In genomic region chr1:193255488-193256288, GRCm38 (mm10) we compare ENCODE assay signal across 8 mouse cellular contexts. TPM values are rescaled to one million over a fixed set of nuclear protein-coding genes. Genes with fewer than 3 reads are reported as not detected.
DNase-seq lines count a peak whose midpoint lies in the region; ATAC-seq and TF ChIP-seq lines count a peak whose summit lies in the region.

No protein-coding gene starts in this region.

- ATAC-seq in CD4-positive, CD25-positive, alpha-beta regulatory T cell, adult 4 months, result peak; percentile 78
- ATAC-seq in embryonic facial prominence, embryonic 12.5 days (ENCODE audit: insufficient number of reproducible peaks, insufficient read depth, low FRiP score, low TSS enrichment), result peak; percentile 69; the same call in 1 of the 2 replicates
- ATAC-seq in liver, postnatal 0 days, result no peak; the same call in 1 of the 2 replicates
- peak; percentile 31; the same call in 1 of the 2 replicates for ATAC-seq in neural tube, embryonic 15.5 days (ENCODE audit: low FRiP score)

- TF ChIP-seq CTCF in liver, postnatal 0 days (IDR thresholded peaks at IDR 0.05; ENCODE audit: low read depth), result peak; percentile 66

- no peak overlapping the region for H3K27ac ChIP-seq in embryonic facial prominence, embryonic 12.5 days
- H3K27ac ChIP-seq in liver, postnatal 0 days (ENCODE audit: low read depth), result no peak overlapping the region
- H3K27ac ChIP-seq in neural tube, embryonic 15.5 days (replicated peaks), result no peak overlapping the region

- H3K36me3 ChIP-seq in embryonic facial prominence, embryonic 12.5 days, result no peaks in the 10 kb centered on the region
- H3K36me3 ChIP-seq in liver, postnatal 0 days (replicated peaks; ENCODE audit: insufficient read depth, low read length), result no peaks in the 10 kb centered on the region
- no peaks in the 10 kb centered on the region for H3K36me3 ChIP-seq in neural tube, embryonic 15.5 days

- no peak overlapping the region for H3K4me3 ChIP-seq in embryonic facial prominence, embryonic 12.5 days
- H3K4me3 ChIP-seq in liver, postnatal 0 days (ENCODE audit: low read depth, low read length), result no peak overlapping the region
- H3K4me3 ChIP-seq in neural tube, embryonic 15.5 days (replicated peaks), result no peak overlapping the region

- peak overlapping the region; percentile 24; the same call in 1 of the 2 replicates for H3K9ac ChIP-seq in embryonic facial prominence, embryonic 12.5 days
- H3K9ac ChIP-seq in liver, postnatal 0 days (replicated peaks), result no peak overlapping the region
- H3K9ac ChIP-seq in neural tube, embryonic 15.5 days (replicated peaks), result peak overlapping the region; percentile 34; the same call in 1 of the 2 replicates

- TF ChIP-seq EP300 in liver, postnatal 0 days (IDR thresholded peaks at IDR 0.05; ENCODE audit: low read depth), result no peak

- no peaks in the 10 kb centered on the region for H3K4me1 ChIP-seq in embryonic facial prominence, embryonic 12.5 days
- no peaks in the 10 kb centered on the region for H3K4me1 ChIP-seq in liver, postnatal 0 days (ENCODE audit: insufficient read depth)
- H3K4me1 ChIP-seq in neural tube, embryonic 15.5 days, result peaks cover 8% of the 10 kb centered on the region

- H3K4me2 ChIP-seq in embryonic facial prominence, embryonic 12.5 days (replicated peaks), result no peak overlapping the region
- H3K4me2 ChIP-seq in liver, postnatal 0 days (ENCODE audit: low read depth, low read length), result no peak overlapping the region
- H3K4me2 ChIP-seq in neural tube, embryonic 15.5 days, result no peak overlapping the region

- WGBS in embryonic facial prominence, embryonic 12.5 days, result 26% methylated on average over 3 of the region's 3 CpGs
- WGBS in liver, postnatal 0 days (ENCODE audit: insufficient replicate concordance), result 31% methylated on average over 3 of the region's 3 CpGs
- 29% methylated on average over 3 of the region's 3 CpGs for WGBS in neural tube, embryonic 15.5 days

- H3K9me3 ChIP-seq in embryonic facial prominence, embryonic 12.5 days, result no peaks in the 10 kb centered on the region
- no peaks in the 10 kb centered on the region for H3K9me3 ChIP-seq in liver, postnatal 0 days (ENCODE audit: low read length)
- no peaks in the 10 kb centered on the region for H3K9me3 ChIP-seq in neural tube, embryonic 15.5 days (replicated peaks)

- no peaks in the 10 kb centered on the region for H3K27me3 ChIP-seq in embryonic facial prominence, embryonic 12.5 days
- H3K27me3 ChIP-seq in liver, postnatal 0 days (ENCODE audit: insufficient read depth, low read length), result no peaks in the 10 kb centered on the region
- H3K27me3 ChIP-seq in neural tube, embryonic 15.5 days (replicated peaks), result no peaks in the 10 kb centered on the region

- intact Hi-C loops in heart, postnatal 10 days (cut with DNase I), result loop anchor here (1.0 to 5.0 kb wide), 4 partner anchors 47 to 121 kb away; no protein-coding TSS in a partner anchor

- peak; percentile 56 for DNase-seq in adrenal gland, adult 8-10 months
- peak; percentile 85 to 90 for DNase-seq in heart, postnatal 10 days
- peak; percentile 79 to 87 for DNase-seq in kidney, postnatal 25 days
- peak; percentile 74 for DNase-seq in liver, postnatal 0 days
- DNase-seq in urinary bladder, postnatal 14 days (ENCODE audit: low spot score), result peak; percentile 82

RNA-seq across cellular contexts. Expression of gene Hsd11b1, which starts 8.2 kb away (rescaled TPM):
- polyA plus RNA-seq in CD4-positive, CD25-positive, alpha-beta regulatory T cell, adult 4 months (2017; shearing (Covaris generic)), result 100 to 1,000 TPM; 171 to 174 TPM
- 10 to 100 TPM; 58.1 to 94.0 (median 71.6) TPM for total RNA-seq in adrenal gland, adult 8-10 months (2022)
- polyA plus RNA-seq in embryonic facial prominence, embryonic 12.5 days (2016; fragmentation: Nextera tagmentation; extraction: Ambion mirVana), result 0.41 and 0.60 TPM in 2 replicates
- 1 to 10 TPM; 1.1 to 1.3 TPM for total RNA-seq in heart, postnatal 10 days (2021)
- 252 and 257 TPM in 2 replicates for polyA plus RNA-seq in liver, postnatal 0 days (2015; fragmentation: Nextera tagmentation; extraction: Ambion mirVana)
- 0.36 and 2.8 TPM in 2 replicates for polyA plus RNA-seq in neural tube, embryonic 15.5 days (2015; fragmentation: Nextera tagmentation; extraction: Ambion mirVana)

RNA-seq across cellular contexts. Expression of gene G0s2, which starts 17.3 kb away (rescaled TPM):
- 1 to 10 TPM; 1.1 to 1.5 TPM for polyA plus RNA-seq in CD4-positive, CD25-positive, alpha-beta regulatory T cell, adult 4 months (2017; shearing (Covaris generic))
- total RNA-seq in adrenal gland, adult 8-10 months (2022), result 10 to 100 TPM; 48.8 to 85.1 (median 74.4) TPM
- 14.0 and 17.1 TPM in 2 replicates for polyA plus RNA-seq in embryonic facial prominence, embryonic 12.5 days (2016; fragmentation: Nextera tagmentation; extraction: Ambion mirVana)
- 10 to 100 TPM; 51.2 to 51.4 TPM for total RNA-seq in heart, postnatal 10 days (2021)
- 269 and 386 TPM in 2 replicates for polyA plus RNA-seq in liver, postnatal 0 days (2015; fragmentation: Nextera tagmentation; extraction: Ambion mirVana)
- polyA plus RNA-seq in neural tube, embryonic 15.5 days (2015; fragmentation: Nextera tagmentation; extraction: Ambion mirVana), result 9.9 and 14.1 TPM in 2 replicates

RNA-seq across cellular contexts. Expression of gene Lamb3, which starts 48.2 kb away (rescaled TPM):
- 10 to 100 TPM; 22.2 to 30.4 TPM for polyA plus RNA-seq in CD4-positive, CD25-positive, alpha-beta regulatory T cell, adult 4 months (2017; shearing (Covaris generic))
- 1 to 10 TPM; 1.2 to 2.7 (median 1.5) TPM for total RNA-seq in adrenal gland, adult 8-10 months (2022)
- 2.0 and 2.2 TPM in 2 replicates for polyA plus RNA-seq in embryonic facial prominence, embryonic 12.5 days (2016; fragmentation: Nextera tagmentation; extraction: Ambion mirVana)
- 10 to 100 TPM in 1 of 2 experiments, 1 to 10 TPM in 1; 9.0 to 12.2 TPM for total RNA-seq in heart, postnatal 10 days (2021)
- 1.3 and 1.5 TPM in 2 replicates for polyA plus RNA-seq in liver, postnatal 0 days (2015; fragmentation: Nextera tagmentation; extraction: Ambion mirVana)
- 0.59 and 3.8 TPM in 2 replicates for polyA plus RNA-seq in neural tube, embryonic 15.5 days (2015; fragmentation: Nextera tagmentation; extraction: Ambion mirVana)

RNA-seq across cellular contexts. Expression of gene Traf3ip3, which starts 54.2 kb away (rescaled TPM):
- polyA plus RNA-seq in CD4-positive, CD25-positive, alpha-beta regulatory T cell, adult 4 months (2017; shearing (Covaris generic)), result 100 to 1,000 TPM; 367 to 455 TPM
- 1 to 10 TPM; 1.6 to 3.9 (median 2.7) TPM for total RNA-seq in adrenal gland, adult 8-10 months (2022)
- 3.9 and 4.0 TPM in 2 replicates for polyA plus RNA-seq in embryonic facial prominence, embryonic 12.5 days (2016; fragmentation: Nextera tagmentation; extraction: Ambion mirVana)
- 1 to 10 TPM; 1.6 to 2.6 TPM for total RNA-seq in heart, postnatal 10 days (2021)
- polyA plus RNA-seq in liver, postnatal 0 days (2015; fragmentation: Nextera tagmentation; extraction: Ambion mirVana), result 8.3 and 9.1 TPM in 2 replicates
- 3.8 and 15.9 TPM in 2 replicates for polyA plus RNA-seq in neural tube, embryonic 15.5 days (2015; fragmentation: Nextera tagmentation; extraction: Ambion mirVana)

Comparison
In these comparisons a context has a peak if more than half of its experiments do, and no peak if none do; other contexts are left out.
1. RNA of gene Hsd11b1, which starts 8.2 kb away (polyA plus RNA-seq): 252 to 257 TPM in liver, postnatal 0 days and 171 to 174 TPM in CD4-positive, CD25-positive, alpha-beta regulatory T cell, adult 4 months; 0.41 to 0.60 TPM in embryonic facial prominence, embryonic 12.5 days and 0.36 to 2.8 TPM in neural tube, embryonic 15.5 days; every median in the first group is over 10 times any median in the second.
2. RNA of gene G0s2, which starts 17.3 kb away (polyA plus RNA-seq): 269 to 386 TPM in liver, postnatal 0 days; 14.0 to 17.1 TPM in embryonic facial prominence, embryonic 12.5 days, 9.9 to 14.1 TPM in neural tube, embryonic 15.5 days and 1.1 to 1.5 TPM in CD4-positive, CD25-positive, alpha-beta regulatory T cell, adult 4 months; every median in the first group is over 10 times any median in the second.
3. Peak in every context shown above with its lines, with median percentiles within 50 percentile points of each other: DNase-seq.